Mouse (Mus musculus) cerebellum, adult 18-20 months (tissue): Measurements from ENCODE around the gene Cby3.
"Not testable (repeated sequence)": the region's sequence is repeated elsewhere in the genome, so short reads cannot be mapped to it uniquely, and the experiment has no call there.

Experiments used
- DNase-seq, 2 experiments: peaks; one replicate each; pipeline ENCODE4 v3.0.0; 2021

Gene Cby3

GRCm38 (mm10) chr11:50354162-50354561, at the start of gene Cby3:
Gene Cby3, plus strand, starts transcription at chr11:50354462.
- no peak for DNase-seq

DNA sequence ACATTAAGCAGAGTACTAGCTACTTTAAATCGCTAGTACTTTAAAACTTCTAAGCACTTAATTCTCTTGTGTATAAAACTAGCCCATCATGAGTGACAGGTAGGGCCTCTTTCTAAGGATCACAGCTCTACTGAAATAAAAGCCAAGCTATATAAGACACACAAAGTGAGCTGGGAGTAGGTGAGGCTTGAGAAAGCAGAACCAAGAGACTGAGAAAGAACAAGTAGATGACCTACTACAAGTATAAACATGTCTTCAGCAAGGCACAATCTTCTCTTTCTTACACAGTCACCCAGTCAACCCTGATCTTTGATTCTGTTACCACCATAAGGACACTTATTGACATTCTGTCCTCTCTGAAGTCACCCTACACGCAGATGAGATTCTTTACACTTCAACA, 41.5 kb upstream of the Cby3 start:
- no peak for DNase-seq

- not testable (repeated sequence) for DNase-seq
Observed at GRCm38 (mm10) chr11:50319343-50319742, 34.9 kb upstream of the Cby3 start.

DNA sequence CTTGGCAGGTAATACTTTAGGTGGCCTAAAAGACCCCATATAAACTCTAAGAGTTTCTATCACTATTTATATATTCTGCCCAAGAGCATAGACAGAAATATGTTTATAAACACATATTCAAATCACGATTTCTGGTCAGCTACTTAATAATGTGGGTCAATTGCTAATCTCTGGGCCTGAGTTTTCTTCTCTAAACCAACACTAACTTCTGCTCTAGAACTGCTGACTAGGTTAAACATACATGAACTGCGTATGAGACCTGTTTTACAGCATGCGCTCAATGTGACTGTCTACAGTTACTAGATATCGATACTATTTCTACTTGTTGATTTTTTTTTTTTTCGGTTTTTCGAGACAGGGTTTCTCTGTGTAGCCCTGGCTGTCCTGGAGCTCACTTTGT, 33.0 kb upstream of the Cby3 start:
- no peak for DNase-seq

DNA sequence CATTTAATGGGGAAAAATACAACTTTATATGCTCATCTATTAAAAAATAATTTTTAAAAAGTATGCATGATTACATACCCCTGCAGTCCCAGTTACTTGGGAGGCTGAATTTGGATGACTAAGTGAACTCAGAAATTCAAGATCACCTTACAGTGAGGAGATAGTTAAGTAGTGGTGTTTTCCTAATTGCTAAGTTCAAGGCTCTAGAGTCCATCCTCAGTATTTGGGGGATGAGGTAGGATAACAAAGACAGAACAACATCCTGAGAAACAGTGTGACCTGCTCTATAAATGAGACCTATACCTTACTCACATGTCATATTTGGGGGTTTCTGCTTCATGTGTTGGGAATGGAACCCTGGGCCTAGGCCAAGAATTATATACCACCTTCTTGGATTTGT, 31.9 kb upstream of the Cby3 start:
- DNase-seq = no peak

GRCm38 (mm10) chr11:50323843-50324242, 30.4 kb upstream of the Cby3 start:
- DNase-seq = no peak

DNA sequence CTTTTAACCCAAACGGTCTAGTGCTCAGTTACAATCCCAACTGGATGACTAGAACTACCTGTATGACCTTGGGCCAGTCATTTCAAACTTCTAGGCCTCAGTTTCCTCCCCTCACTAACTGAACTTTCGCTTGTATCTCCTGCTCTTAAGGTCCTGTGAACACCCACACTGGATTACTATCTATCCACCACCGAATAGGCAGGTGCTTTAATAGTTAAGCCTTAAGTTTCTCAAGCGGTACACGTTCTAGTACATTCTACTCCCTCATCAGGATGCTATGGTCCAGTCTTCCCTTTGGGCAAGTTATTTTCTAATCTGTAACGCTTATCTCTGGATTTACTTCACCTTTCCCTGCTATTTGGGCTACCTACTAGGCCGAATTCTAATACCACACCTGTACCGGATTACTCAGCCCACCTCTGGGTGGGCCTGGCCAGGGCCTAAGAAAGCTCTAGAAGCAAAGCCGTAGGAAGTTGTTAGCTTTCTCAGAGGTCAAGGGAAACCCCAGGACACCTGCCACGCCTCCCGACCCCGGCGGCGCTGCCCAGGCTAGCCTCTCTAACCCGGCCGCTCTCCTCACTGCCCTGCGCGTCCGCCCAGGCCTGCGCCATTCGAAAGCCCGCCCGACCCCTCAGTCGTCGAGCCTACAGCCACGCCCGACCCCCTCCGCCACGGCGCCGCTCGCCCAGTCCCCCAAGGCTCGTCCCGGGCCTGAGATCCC, 29.4 kb upstream of the Cby3 start:
- peak in 1 of 2 experiments; percentile 49 for DNase-seq

DNA sequence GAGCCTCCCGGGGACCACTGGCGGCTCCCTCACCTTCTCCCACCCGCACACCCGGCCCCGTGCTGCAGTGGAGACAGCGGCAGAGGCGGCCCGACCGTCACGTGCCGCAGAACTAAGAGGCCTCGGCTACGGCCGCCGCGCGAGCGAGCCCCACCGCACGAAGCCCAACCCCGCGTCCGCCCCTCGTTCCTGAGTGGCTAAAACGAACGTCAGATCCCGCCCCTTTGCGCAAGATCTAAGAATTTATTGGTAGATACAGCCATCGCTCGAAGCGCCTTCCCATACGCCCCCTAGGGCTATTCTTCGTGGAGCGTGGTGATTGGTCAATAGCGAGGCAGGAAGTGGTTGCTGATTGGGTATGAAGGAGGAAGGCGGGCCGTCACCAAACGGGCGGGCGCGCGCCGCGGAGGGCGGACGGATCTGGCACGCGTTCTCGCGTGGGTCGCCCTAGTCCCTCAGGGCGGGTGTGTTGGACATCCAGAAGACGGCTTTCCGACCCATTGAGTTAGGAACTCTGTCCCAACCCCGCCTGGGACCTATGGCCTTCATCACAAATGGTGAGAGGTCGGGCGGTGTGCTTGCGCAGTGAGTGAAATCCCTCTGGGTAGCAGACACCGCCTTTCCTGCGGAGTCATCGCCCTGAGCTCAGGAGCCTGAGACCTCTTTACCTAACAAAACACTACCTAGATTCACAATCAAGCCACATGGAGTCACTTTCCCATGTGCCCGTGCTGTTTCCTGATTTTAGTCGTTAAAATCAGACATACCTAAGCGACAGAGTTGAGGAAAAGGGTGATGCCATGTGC, 28.6 kb upstream of the Cby3 start, which contains the start of gene Canx:
Gene Canx, minus strand, starts transcription at position 178 of the 806 bp plus-strand sequence.
- DNase-seq = peak; percentile 98 to 99

DNA sequence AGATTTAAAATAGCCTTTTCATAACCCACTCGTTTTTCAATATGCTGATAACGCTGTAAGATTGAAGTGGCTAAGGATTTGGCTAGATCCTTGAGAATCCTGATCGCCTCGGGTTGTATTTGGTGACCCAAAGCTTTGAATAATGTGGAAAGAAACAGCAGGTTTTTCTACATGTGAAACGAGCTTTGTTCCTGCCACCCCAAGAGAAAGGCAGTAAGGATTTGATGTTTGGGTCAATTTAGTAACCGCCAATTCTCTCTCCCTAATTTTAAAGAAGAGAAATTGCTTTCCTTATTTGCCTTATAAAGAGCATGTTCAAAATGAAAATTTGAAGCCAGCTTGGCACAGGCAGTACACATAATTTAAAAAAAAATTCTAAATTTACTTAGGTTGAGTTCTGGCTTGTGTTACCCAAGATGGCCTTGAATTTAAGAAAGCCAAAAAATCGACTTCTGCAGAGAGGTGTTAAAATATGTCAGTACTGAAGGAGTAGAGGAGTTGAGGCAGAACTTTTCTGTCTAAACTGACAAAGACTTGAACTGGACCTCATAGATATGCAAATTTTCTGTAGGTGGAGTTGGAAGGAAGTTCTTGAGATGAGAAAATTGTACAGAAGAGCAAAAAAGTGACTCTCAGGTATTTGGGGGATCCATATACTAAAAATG, 27.8 kb upstream of the Cby3 start:
- DNase-seq = no peak

DNA sequence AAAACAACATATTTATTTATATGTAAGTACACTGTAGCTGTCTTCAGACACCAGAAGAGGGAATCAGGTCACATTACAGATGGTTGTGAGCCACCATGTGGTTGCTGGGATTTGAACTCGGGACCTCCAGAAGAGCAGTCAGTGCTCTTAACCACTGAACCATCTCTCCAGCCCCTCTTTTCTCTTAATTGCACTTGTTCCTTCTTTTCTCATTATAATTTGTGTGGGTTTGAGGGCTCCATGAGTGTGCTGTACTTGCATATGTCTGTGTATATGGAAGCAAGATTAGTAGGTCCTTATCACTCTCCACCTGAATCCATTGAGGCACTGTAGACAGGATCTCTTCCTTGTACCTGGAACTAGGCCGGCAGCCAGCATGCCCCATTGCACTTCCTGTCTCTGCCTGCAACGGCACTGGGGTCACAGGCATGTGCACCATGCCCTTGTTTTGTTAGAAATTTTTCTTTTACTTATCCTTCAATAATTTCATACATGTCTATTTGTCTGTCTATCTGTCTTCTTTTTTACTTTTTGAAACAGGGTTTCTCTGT, 26.1 kb upstream of the Cby3 start:
- no peak for DNase-seq

GRCm38 (mm10) chr11:50329378-50329777, 24.9 kb upstream of the Cby3 start:
- DNase-seq = no peak

- no peak for DNase-seq
Observed at GRCm38 (mm10) chr11:50333181-50333580, 21.1 kb upstream of the Cby3 start.

DNA sequence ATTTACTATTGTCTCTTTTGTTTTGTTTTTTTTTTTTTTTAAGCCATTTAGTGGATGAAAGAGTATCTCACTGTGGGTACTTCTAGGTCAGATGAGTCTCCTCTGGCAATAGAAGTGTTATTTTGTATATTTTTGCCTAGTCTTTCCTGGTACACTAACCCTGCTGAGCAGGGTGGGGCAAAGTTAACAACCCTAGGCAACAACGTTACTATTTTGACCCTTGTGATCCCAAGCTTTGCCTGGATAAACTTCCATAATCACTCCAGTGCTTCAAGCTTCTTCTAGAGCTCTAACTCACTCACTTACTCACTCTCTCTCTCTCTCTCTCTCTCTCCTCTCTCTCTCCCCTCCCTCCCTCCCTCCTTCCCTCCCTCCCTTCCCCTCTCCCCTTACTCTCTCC, 18.1 kb upstream of the Cby3 start:
- no peak for DNase-seq

DNA sequence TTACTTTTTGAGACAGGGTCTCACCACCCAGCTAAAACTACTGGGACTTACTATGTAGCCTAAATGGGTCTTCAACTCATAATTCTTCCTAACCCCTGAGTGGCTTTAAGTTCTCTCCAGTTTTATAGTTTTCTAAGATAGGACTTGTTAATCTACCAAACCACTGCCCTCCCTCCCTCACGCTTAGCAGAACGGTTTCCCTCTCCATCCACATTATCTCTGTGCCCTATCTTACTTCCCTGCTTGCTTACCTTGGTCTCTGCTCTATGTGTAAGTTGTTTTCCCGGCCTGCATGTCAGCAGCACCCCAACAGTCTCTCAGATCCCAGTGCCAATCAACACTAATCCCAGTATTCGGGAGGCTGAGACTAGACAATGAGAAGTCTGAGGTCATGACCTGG, 17.4 kb upstream of the Cby3 start:
- no peak for DNase-seq

- no peak for DNase-seq
Observed at GRCm38 (mm10) chr11:50345486-50345885, 8.8 kb upstream of the Cby3 start.

DNA sequence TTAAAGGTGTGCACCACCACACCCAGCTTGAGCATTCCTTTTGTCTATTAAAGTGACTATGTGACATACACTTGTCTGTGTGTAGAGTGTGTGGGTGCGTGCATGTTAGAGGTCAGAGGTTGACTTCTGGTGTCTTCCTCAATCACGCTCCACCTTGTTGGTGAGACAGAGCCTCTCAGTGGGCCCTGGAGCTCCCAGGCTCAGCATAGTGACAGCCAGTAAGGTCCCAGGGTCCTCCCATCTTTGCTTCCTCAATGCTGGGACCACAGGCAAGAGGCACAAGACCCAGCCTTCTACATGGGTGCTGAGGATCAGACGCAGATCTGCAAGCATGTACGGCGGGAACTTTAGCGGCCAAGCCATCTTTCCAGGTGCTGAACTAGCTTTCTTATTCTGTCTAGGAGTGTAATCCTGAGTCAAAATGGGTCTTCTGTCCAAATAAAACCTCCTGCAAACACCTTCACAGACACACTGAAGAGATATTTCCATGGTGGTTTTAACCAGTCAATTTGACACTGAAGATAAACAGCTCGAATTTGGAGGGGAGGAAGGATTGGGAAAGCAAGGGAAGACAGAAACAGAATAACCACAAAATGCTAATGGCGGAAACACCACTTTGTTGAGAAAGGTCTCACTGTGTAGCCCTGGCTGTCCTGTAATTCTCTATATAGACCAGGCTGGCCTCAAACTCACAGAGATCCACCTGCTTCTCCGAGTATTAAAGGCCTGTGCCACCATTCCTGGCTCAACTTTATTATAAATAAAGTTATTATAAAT, 7.8 kb upstream of the Cby3 start:
- DNase-seq = no peak

DNA sequence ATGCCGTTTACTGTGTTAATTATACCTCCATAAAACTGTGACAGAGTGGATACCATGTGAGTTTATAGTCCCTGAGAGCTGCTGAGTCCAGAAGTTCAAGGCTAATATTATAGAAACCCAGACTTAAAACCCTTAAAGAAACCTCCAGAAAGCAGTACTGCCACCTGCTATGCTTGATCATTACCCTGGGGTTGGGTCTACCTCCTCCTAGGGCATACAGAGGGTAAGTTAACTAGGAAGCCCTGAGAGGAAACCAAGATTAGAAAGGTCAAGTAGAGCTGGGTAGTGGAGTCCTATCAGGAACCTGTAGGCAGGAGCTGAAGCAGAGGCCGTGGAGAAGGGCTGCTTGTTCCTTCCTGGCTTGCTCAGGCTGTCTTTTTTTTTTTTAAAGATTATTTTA, 2.1 kb upstream of the Cby3 start:
- no peak for DNase-seq

DNA sequence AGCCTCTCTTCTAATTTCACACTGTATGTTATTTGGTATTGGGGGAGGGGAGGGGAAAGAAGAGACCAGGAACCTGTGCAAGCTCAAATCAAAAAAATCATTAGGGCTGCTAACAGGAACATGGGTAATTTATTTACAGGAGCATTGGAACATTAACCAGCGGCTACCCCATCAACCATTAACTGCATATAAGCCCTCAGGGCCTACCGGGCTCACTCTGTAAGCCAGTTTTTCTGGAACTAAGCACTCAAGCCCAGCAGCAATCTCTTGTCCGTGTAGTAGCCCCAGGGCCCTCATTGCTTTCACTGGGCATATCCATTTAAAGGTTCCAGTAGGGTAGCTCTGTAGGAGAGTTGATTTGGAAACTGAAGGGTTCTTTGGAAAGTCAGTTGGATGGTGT, 589 bp downstream of the Cby3 start:
- DNase-seq = no peak

DNA sequence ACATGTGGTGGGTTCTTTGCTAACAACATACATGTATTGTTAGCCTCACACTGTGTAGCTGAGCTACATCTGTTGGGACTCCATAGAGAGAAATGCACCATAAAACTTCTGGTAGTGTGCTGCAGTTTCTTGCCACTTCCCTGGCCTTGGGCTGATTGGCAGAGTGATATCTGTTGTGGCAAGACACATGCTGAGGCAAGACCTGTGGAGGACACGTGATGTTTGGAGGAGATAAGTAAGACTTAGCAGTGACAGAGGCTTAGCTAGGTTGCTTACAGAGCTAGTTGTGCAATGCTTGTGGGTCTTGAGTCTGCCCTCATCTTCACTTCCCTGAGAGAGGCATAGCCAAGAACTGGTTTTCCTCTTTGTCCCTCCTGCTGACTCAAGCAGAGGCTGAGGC, 1.1 kb downstream of the Cby3 start:
- no peak for DNase-seq

GRCm38 (mm10) chr11:50358950-50359861, 4.9 kb downstream of the Cby3 start:
- DNase-seq = peak; percentile 57 to 68

DNA sequence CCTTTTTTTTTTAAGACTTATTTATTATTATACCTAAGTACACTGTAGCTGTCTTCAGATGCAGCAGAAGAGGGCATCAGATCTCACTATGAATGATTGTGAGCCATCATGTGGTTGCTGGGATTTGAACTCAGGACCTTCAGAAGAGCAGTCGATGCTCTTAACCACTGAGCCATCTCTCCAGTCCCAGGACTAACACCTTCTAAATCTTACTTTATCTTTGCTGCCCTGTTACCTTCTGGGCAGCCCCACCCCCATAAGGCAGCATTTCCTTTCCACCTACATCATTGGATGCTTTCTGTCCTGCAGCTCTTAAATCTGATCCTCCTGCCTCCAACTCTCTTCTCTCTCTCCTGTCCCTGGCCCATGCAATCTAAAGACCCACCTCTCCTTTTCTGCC, 7.0 kb downstream of the Cby3 start:
- not testable (repeated sequence) for DNase-seq

DNA sequence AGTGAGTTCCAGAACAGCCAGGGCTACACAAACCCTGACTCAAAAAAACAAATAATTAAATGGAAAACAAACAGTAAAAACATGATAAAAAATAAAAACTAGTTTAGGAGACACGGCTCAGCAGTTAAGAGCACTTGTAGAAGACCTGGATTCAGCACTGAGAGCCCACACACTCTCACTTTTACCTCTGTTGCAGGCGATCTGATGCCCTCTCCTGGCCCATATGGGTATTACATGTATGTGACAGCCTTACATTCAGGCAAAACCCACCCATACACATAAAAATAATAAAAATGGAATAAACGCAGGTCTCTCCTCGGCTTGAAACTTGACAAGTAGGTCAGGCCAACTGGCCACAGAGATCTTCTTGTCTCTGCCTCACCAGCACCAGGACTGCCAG, 10.3 kb downstream of the Cby3 start:
- peak; percentile 81 to 87 for DNase-seq
